Mouse (Mus musculus) induced T-regulatory cell, adult 2 months (primary cell): ENCODE data around the gene Arpc4.

Source experiments
- DNase-seq: peaks from one replicate; pipeline ENCODE4 v3.0.0-alpha.2; 2012; ENCODE audit warnings: low read depth

Gene Arpc4

DNA sequence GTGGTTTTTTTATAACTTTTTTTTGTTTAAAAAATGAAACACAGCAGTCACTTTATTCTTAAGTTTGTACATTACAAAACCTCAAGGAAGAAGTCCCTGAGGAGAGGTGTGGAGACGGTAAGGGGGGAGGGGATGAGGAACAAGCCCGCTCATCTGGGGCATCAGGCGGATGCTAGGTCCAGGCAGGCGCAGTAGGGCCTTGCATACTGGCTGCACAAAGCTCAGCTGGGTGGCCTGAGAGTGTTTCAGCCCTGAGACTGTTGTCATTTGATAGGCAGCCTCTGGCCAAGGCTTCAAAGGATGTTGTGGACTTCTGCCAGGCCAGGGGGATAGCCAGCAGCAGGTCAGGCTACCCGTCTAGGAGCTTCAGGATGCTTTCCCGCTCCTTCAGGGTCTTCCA is 11.3 kb upstream of the Arpc4 start:
- DNase-seq, result no peak

DNA sequence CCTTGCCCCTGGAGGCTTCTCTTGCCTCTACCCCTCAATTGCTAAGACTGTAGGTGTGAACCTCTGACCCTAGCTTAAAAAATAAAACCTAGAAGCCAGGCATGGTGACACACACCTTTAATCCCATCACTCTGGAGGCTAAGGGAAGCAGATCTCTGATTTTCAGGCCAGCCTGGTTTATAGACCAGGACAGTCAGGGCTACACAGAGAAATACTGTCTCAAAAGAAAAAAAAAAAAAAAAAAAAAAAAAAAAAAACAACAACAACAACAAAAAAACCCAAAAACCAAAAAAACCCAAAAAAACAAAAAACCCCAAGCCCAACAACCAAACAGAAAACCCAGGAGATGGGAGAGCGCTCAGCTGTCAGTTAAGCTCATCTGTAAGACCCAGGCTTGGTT is 10.3 kb upstream of the Arpc4 start:
- no peak for DNase-seq

DNA sequence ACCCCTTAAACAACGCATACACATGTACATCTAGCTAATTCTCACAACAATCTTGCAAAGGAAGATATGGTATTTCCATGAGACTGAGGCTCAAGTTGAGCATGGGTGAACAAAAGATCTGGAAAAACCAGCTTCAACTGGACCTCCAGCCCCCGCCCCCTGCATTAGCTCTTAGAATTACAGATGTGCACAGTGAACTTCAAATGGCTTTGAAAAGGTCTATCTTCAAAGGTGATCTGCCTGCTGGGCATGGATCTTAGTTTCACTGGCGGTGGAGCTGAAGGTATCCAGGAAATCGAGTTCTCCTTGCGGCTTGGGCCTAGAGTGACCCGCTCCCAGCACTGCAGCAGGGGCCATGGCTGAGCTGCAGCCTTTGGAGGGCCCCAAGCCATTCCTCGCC is 9.8 kb upstream of the Arpc4 start:
- no peak for DNase-seq

DNA sequence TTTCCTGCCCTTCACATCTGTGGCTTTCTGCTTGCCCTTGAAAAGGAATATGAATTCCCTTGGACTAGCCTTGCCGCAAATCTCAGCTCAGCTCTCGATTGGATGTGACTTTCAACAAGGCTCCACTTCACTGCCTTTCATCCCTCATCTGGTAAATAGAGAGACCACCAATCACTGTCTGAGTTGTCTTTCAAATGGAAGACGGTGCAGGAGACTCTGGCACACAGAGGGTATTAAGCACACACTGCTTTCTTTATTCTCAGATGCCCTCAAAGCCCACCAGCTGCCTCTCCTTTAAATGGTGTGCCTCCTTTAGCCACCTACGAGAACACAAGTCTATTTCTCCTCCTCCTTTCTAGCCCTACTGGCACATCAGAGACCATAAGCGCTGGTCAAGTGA is 9.3 kb upstream of the Arpc4 start:
- no peak for DNase-seq

DNA sequence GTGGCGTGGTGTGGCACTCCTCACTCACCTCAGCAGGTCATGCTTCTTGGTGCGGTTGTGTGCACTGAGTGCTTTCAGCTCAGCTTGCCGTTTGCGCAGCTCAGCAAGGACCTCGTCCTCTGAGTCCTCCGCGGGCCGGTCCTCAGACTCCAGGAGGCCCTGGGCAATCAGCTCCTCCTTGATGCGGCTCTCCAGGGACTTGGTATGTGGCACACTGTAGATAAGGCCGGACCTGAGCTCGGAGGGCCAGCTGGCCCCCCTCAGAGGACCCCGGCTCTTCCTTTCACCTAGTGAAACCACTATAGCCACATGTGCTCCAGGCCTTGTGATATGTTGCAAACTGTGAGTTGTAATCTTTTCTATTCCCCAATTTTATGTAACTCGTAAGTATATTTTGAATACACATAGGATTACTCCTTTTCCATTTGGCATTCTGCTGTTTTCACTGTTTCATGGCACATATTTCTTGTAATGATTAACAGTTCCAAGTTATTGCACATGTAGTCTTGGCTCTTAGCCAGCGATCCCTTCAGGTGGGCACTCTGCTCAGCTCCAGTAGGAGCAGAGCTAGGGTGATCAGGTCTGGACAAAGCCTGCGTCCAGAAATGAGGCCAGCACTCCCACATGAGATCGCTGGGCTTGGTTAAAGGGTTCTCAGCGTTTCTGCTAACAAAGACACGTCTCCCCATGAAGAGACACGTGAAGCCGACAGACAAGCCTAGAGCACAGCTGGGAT is 7.6 kb upstream of the Arpc4 start:
- no peak for DNase-seq

DNA sequence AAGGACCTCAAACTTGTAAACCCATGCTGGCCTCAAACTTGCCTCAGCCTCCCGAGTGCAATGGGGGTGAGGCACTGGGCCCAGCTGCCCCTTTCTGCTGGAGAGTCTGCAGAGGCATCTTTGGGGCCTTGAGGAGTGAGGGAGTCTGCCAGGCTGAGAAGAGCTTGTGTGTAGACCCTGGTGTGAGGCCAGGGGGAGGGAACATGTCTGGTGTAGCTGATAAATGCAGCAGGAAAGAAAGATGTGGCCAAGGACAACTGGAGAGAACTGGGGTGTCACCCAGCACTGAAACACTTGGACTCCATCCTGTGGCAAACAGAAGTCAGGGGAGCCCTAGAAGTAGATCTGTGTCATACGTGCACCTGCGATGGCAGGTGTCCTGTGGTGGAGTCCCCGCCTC is 4.4 kb upstream of the Arpc4 start:
- DNase-seq, result no peak

DNA sequence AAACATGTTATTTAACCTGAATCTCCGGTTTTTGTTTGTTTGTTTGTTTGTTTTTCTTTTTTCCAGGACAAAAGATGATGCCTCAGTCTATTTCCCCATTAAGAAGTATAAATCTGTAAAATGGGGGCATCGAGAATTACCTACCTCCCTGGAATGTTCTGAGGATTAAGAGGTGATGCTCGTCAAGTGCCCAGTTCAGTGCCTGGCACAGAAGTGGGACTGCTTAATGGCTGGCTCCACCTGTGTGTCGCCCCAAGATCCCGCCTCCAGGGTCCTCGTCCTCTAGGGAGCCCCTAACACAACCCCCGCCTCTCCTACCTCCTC is 781 bp upstream of the Arpc4 start:
- no peak for DNase-seq

DNA sequence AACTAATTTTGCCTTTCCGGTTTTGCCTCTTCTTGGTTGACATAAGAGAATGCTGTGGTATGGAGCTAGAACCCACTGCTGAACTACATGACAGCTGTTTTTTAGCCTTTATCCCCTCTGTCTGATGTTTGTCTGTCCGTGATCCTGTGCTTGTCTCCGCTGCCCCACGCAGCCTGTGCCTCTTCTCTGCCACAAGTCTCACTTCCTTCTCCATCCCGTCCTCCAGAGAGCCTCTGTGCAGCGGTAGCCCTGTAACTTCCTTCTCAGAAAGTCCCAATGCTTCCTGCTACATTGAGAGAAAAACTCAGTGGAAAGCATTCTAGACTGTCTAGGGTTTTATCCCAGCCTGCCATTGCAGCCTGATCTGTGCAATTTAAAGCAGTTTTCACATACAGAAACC is 1.3 kb downstream of the Arpc4 start:
- DNase-seq, result peak; percentile 45

DNA sequence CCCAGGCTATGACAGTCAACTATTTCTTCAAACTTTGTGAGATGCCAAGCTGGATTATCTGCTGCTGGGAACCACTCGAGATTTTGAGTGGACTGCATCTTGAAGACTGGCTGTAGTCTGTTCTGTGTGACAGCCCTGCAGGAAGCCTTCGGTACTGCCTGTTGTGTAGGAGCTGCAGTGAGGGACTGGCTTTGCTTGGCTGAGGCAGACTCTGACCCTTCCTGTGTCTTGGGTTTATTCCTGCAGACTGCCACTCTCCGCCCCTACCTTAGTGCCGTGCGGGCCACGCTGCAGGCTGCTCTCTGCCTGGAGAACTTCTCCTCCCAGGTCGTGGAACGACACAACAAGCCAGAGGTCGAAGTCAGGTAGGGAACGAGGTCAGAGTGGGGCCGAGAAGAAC is 2.6 kb downstream of the Arpc4 start:
- peak; percentile 38 for DNase-seq

DNA sequence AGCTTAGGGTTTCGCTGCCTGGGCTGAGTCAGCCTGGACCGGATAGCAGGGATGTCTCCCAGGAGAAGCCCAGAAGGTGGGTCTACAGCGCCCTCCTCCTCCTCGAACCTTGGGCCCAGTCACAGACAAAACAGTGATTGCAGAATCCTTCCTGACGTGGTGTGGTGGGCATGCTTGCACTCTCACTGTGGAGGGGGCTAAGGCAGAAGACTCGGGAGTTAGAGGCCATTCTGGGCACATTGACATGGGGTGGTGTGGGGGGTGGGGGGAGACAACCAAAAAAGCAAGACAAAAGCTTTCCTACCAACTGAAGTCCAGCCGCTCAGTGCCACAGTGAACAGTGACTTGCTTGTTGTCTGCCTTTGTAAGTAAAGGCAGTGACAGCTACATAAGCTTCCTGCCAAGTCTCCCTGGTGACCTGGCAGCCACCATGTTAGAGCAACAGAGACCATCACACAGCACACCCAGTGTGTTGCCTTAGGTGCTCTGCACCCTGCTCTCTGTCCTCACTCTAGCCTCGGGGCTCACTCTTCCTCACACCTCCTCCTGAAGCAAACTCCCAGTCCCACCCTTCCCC is 6.5 kb downstream of the Arpc4 start:
- DNase-seq, result no peak

DNA sequence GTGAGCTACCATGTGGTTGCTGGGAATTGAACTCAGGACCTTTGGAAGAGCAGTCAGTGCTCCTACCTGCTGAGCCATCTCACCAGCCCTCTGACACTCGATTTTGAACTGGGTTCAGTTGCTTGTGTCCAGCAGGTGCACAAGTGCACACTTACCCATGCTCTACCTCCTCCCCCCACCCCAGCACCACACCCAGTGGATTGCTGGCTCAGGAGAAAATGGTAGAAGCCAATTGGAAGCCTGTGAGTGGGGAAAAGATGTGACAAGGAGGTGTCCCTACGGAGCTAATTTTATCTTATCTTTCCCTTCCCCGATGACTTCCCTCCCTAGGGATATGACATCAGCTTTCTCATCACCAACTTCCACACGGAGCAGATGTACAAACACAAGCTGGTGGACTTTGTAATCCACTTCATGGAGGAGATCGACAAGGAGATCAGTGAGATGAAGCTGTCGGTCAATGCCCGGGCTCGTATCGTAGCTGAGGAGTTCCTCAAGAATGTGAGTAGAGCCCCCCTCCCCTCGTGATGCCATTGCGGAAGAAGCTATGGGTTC is 7.3 kb downstream of the Arpc4 start:
- DNase-seq, result no peak

DNA sequence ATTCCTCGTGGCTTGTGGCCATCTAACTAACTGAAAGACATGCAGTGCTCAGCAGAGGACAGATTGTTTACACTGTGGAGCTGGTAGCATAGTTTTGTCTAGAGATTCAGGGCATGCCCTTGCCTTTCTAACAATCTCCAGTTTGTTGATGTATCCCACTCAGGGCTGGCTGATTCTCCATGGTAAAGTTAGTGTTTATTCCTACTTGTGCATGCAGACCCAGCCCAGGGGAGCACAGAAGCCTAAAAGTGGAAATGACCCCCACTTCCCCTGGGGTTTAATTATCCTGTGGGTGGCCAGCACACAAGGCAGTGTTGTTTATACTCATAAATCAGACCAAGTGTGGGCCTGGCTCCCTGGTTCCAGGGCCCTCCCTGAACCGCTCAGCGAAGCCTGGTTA is 8.1 kb downstream of the Arpc4 start:
- no peak for DNase-seq

DNA sequence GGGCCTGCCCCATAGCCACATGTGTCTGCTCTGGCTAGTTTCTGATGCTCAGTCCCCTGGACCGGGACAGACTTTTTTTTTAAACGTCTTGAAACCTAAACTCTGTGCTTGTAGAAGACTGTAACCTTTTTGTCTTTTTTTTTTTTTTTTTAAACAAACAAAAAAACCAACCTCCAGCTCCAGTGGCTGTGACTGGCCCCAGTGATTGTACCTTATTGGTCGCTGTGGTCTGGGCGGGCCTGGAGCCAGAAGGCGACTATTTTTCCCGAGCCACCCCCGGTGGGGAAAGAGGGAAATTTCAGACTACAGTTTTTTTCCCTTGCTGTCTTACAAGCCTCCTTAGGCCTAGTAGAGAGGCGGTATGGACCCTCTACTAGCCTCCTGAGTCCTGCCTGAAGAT is 11.0 kb downstream of the Arpc4 start, which contains the start of gene Ttll3:
TSS of gene Ttll3 (plus strand) at position 301 of the 400 bp plus-strand sequence.
- no peak for DNase-seq

DNA sequence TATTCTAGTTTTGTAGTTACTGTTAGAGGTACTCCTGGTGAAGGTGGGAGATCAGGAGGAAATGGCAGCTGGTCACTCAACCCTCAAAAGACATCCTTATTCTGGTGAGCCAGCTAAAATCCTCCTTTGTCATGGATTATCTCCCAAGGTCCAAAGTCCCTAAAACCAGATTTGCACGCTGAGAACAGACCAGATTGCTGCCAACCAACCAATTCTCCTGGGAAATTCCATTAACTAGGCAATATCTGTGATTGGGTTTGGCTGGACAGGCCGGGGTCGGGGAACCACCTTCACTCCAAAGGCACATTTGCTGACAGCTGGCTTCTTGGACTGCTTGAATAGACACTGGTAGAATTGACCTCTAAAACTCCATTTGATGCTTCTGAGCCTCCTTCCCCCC is 12.8 kb downstream of the Arpc4 start:
- no peak for DNase-seq

DNA sequence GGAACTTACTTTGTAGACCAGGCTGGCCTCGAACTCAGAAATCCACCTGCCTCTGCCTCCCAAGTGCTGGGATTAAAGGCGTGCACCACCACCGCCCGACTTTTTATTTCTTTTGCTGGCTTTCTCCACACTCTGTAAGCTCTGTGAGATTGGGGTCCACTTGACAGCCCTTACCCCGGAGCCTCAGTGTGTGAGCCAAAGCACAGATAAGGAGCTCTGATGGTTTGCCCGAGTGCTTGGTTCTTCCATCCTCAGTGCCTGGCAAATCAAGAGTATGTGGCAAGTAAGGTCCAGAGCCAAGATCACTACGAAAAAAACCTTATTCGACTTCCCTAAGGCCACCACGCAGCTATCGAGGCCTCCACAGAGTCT is 14.1 kb downstream of the Arpc4 start:
- no peak for DNase-seq

DNA sequence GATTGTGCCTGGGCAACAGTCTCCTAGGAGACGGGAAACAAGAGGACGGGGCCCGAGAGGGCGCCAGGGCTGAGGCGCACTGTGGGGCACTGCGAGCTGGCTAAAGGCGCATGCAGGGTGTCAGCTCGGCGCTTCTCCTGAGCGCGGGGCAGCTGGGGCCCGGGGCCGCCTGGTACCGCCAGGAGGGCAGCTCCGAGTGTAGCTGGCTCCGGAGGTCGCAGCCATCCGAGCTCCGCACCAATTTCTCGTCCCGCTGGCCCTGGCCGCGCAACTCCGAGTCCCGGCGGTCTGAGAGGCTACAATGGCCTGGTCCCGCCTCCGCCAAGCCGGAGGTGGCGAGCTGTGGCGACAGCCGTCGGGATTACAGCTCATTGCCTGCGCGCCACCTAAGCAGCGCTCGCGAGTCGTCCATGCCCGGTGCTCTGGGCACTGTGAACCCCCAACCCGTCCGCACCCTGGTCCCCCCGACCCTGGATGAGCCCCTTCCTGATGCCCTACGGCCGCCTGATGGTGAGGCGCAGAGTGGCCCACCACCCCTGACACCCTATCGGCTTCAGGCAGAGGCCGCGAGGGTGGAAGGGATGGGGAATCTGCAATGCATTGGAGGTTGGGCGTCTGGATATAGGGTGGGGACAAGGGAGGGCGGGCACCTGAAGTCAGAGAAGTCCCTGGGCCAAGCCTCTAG is 14.6 kb downstream of the Arpc4 start:
- no peak for DNase-seq

DNA sequence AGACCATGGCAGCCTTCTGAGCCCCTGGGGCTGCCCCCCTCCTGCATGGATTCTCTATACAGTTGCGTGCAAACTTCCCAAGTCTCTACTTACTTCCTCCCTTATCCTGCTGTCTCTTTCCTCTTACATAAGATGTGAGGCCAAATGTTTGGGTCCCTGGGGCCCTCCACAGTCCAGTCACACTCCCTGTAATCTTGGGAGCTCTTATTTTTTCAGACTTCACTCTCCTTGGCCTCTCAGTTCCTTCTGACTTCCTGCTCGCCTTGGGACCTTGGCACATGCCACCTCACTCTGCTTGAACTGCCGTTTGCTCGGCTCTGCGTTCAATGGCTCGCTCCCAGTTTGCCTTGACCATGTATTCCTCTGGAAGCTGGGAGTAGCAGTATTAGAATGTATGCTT is 16.0 kb downstream of the Arpc4 start:
- DNase-seq, result no peak

DNA sequence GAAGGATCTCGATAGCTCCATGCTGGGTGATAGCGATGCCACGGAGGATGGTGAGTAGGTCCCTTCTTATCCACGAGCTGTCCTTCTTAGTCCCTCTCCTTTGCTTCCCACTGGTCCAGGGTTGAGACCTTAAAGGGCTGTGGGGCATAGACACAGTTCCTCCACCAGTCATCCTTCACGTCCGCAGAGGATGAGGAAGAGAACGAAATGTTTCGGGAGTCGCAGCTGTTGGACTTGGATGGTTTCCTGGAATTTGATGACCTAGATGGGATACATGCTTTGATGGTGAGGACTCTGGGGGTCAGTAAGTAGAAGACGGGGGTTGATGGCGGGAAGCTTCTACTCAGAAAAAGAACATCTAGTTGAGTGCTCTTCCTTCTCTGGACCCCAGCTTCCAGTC is 16.9 kb downstream of the Arpc4 start:
- DNase-seq, result no peak

DNA sequence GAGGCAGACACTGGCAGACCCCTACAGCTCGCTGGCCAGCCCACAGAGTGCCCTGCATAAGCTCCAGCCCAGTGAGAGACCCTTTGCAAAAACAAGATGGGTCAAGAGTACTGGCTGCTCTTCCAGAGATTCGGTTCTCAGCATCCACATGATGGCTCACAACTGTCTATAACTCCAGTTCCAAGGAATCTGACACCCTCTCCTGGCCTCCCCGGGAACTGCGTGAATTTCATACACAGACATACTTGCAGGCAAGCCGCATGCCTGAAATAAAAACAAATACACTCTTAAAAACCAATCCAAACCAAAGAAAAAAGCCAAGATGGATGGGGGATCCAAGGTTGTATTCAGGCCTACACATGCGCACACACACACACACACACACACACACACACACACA is 17.6 kb downstream of the Arpc4 start:
- no peak for DNase-seq

DNA sequence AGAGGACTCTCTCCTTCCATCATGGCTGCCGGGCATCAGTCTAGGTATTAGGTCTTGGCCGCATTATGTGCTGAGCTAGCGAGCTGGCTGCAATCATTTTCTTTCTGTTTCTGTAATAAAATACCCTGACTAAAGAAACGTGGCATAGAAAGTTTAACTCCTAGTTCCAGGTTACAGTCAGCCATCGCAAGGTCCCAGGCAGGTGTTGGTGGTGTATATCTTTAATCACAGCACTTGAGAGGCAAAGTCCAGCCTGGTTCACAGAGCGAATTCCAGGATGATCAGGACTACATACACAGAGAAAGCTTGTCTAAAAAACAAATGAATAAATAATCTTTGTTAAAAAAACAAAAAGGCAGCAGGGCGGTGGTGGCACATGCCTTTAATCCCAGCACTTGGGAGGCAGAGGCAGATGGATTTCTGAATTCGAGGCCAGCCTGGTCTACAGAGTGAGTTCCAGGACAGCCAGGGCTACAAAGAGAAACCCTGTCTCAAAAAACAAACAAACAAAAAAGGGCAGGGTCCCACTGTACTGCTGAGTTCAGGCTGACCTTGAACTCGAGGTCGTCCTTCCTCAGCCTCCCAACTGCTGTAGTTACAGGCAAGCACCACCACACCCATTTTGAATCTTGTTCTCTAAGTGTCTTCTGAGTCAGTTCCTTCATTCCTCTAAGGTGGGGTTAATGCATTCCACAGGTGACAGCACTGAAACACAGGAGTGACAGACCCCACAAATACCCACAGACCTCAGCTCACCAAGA is 18.5 kb downstream of the Arpc4 start:
- no peak for DNase-seq

DNA sequence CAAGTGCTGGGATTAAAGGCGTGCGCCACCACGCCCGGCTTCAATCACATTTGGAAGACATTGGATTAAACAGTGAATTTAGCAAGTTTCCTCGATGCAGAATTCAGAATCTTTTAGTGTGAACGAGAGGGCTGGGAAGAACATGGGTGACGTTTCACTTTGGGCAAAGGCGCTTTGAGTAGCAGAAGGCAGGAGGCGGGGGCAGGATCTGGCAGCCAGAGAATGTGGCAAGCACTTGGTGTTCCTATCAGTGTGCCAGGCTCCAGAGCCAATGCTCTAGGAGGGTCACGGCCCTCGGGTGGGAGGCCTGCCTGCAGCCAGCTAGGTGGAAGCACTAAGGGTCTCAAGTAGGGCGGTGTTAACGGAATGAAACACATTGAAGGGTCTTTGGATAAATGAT is 24.2 kb downstream of the Arpc4 start:
- DNase-seq, result no peak

DNA sequence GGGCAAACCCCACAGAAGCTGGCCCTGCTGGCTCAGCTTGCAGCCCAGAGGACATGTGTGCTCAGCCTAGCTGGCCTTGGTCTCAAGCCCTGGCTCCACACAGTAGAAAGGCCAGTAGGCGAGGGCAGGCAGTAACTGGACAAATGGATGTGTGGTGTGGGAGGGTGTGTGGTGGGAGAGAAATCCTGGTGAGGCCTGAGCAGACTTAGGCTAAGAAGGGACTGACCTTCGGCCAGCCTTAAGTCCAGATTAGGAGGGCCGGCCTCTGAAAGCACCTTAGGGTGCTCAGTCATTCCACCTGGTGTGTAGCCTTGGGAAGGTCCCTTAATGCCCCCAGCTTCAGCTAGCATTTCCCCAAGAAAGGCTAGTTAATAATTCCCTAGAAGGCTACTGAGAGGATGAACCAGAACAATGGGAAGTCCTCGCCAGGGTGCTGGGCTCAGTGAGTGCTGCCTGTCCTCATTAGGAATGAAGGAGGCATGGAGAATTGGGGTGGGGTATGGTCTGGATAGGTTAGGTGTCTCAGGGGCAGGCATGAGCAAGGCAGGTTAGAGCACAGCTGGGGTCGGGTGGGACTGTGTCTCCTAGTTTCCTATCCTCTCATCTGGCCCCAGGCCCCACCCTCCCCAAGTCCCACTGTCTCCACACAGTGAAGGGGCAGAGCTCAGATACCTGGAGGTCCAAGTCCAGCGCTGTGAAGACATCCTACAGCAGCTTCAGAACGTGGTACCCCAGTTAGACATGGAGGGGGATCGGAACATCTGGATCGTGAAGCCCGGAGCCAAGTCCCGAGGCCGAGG is 26.9 kb downstream of the Arpc4 start:
- no peak for DNase-seq
